Mouse (Mus musculus): ENCODE measurements around the gene Ankrd54. TPM values are rescaled to one million over a fixed set of nuclear protein-coding genes. Genes with fewer than 3 reads are reported as not detected.

Gene Ankrd54
- polyA plus RNA-seq, 1 experiment: not detected

DNA sequence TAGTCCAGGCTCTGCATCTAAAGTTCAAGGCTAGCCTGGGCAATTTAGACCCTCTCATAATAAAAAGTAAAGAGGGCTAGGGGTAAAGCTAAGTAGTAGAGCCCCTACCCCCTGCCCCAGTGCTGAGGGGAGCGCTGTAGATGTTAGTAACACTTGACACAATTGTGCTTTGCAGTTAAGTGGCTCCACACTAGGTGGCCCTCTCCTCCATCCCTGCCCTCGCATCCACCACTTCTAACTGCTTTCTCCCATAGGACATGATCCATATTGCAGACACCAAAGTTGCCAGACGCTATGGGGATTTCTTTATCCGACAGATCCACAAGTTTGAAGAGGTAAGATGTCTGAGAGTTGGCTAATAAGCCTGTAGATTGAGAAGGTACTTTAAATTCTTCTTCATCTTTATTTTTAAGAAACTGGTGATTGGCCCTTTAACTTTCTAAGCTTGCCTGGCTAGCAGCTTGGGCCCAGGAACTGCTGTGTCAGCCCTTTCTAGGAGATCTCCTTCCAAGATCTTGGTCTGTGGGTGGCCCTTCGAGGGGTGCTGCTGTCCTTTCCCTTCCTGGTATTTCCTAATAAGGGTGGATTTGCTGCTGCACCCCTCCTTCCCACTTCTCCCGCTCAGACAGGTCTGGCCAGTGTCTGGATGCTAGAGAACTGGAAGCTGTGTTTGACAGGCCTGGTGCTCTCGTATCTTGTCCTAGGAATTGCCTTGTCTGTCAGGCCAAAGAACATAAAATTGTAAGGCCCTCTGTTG lies 30.6 kb upstream of the Ankrd54 start:
- H3K27ac ChIP-seq (ENCODE audit: insufficient read depth, low read depth, low read length): no peak overlapping the region
- peaks cover 14% of the 10 kb centered on the region for H3K4me1 ChIP-seq (ENCODE audit: control insufficient read depth, insufficient read depth, low read length)
- WGBS: 60% methylated on average over 7 of the region's 7 CpGs
- TF ChIP-seq POLR2A (IDR thresholded peaks at IDR 0.05; ENCODE audit: insufficient read depth, low read depth, low read length) (no peak), CTCF (IDR thresholded peaks at IDR 0.05; ENCODE audit: insufficient read depth, low read depth, low read length) (no peak)
- no peak overlapping the region for H3K4me3 ChIP-seq (ENCODE audit: insufficient read depth, low read depth, low read length)

DNA sequence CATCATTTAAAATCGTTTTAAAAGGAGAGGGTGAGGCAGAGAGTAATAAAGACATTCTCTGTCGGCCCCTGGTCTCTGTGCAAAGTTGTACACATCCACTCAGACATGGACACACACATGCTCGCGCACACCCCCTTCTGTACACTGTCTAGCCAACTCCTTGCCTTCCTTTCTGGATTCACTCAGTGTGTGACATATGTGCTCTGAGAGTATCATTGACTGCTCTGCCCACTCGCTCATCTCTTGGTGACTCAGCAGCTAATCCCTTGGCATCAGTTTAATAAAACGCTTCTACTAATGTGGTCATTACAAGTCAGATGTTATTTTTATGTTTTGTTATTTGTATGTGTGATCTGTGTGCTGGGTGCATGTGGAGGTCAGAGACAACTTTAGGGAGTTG lies 29.6 kb upstream of the Ankrd54 start:
- 61% methylated on average over 6 of the region's 6 CpGs for WGBS
- no peak overlapping the region for H3K4me3 ChIP-seq (ENCODE audit: insufficient read depth, low read depth, low read length)
- H3K4me1 ChIP-seq (ENCODE audit: control insufficient read depth, insufficient read depth, low read length): 0 out of 2 replicates have a peak, but pooled peaks cover 7% of the 10 kb centered on the region
- no peak overlapping the region for H3K27ac ChIP-seq (ENCODE audit: insufficient read depth, low read depth, low read length)
- TF ChIP-seq CTCF (IDR thresholded peaks at IDR 0.05; ENCODE audit: insufficient read depth, low read depth, low read length) (no peak), POLR2A (IDR thresholded peaks at IDR 0.05; ENCODE audit: insufficient read depth, low read depth, low read length) (no peak)

DNA sequence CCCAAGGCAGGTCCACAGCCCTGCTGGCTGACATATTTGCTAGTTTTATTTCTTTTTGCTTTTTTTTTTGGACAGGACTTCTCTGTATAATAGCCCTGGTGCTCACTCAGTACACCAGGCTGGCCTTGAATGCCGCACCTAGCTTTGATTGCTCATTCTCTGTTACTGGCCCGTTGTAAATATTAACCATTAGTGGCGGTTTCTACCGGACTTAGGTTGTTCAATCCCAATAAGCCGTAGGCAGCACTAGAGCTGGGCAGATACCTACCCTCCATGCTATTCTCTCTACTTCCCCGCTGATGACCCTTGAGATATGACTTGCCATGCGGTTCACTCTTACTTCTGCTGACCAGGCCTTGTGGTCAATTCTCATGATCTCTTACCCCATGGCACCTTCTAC lies 16.9 kb upstream of the Ankrd54 start:
- 96% methylated on average over 7 of the region's 7 CpGs for WGBS
- Histone ChIP-seq H3K4me1 (ENCODE audit: control insufficient read depth, insufficient read depth, low read length) (peaks cover 11% of the 10 kb centered on the region), H3K27ac (ENCODE audit: insufficient read depth, low read depth, low read length) (no peak overlapping the region), H3K4me3 (ENCODE audit: insufficient read depth, low read depth, low read length) (no peak overlapping the region)
- no peak for TF ChIP-seq CTCF (IDR thresholded peaks at IDR 0.05; ENCODE audit: insufficient read depth, low read depth, low read length)
- TF ChIP-seq POLR2A (IDR thresholded peaks at IDR 0.05; ENCODE audit: insufficient read depth, low read depth, low read length): no peak

DNA sequence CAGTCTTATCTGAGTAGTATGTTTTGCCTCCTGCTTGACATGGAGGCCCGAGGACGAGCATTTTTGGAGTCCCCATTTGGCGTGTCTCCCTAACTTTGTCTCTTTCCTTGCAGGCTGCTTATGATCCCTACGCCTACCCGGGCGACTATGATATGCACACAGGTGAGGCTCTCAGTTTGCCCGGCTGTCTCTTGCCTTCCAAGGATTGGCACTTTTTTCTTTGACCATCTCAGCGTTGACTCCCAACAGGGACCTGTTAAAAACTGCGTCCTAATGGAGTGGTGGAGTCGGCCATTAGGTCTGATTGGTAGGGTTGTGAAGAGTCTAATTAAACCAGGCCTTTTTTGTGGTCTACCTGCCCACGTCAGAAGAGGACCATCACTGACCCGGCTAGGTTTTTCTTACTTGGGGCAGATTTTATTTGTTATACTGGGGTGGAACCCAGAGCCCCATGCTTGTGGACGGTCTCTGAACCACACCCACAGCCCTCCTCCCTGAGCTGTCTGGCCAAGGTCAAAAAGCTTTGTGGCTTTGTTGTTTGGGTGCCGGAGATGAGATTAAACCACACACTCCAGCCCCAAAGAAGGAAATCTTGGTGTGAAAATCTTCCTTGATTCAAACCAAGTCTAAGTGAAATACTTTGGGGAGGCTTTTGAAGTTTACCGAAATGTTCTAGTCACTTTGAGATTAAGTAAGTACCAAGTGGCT lies 13.1 kb upstream of the Ankrd54 start:
- H3K4me1 ChIP-seq (ENCODE audit: control insufficient read depth, insufficient read depth, low read length): peaks cover 14% of the 10 kb centered on the region
- TF ChIP-seq POLR2A (IDR thresholded peaks at IDR 0.05; ENCODE audit: insufficient read depth, low read depth, low read length) (no peak), CTCF (IDR thresholded peaks at IDR 0.05; ENCODE audit: insufficient read depth, low read depth, low read length) (no peak)
- H3K4me3 ChIP-seq (ENCODE audit: insufficient read depth, low read depth, low read length): peak overlapping the region; percentile 80
- no peak overlapping the region for H3K27ac ChIP-seq (ENCODE audit: insufficient read depth, low read depth, low read length)
- WGBS: 36% methylated on average over 15 of the region's 15 CpGs

DNA sequence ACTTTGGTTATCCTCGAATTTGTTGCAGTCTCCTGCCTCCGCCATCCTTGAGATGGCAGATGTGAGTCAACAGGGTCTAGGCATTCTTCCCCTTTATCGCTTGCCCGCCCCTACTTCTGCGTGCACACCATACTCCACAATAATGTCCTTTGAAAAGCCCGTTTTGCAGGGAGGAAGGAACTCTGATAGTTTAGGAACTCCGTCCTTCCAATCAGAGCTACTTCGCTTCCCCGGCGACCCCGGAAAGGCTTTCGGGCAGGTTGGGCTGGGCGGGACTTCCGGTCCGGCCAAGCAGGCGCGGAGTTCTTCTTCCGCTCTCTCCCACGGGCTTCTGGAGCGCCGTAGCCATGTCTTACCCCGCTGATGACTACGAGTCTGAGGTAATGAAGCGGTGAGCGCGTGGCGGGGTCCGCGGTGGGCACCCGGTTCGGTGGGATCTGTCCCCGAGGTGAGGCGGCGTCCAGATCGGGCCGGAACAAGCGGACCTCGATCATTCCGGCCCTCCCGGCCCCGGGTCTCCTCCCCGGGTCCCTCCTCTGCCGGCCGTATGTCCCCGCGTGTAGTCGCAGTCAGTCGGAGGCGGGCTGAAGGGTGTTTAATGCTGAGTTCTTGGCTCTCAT lies 12.3 kb upstream of the Ankrd54 start, which contains the start of gene Eif3l:
Gene Eif3l (plus strand): TSS at position 267 of the 620 bp plus-strand sequence.
- WGBS: 1% methylated on average over 49 of the region's 49 CpGs
- Histone ChIP-seq H3K27ac (ENCODE audit: insufficient read depth, low read depth, low read length) (peak within 1 kb of the TSS; percentile 50), H3K4me3 (ENCODE audit: insufficient read depth, low read depth, low read length) (peak within 1 kb of the TSS; percentile 80), H3K4me1 (ENCODE audit: control insufficient read depth, insufficient read depth, low read length) (peaks cover 14% of the 10 kb centered on the region)
- TF ChIP-seq CTCF (IDR thresholded peaks at IDR 0.05; ENCODE audit: insufficient read depth, low read depth, low read length) (no peak), POLR2A (IDR thresholded peaks at IDR 0.05; ENCODE audit: insufficient read depth, low read depth, low read length) (peak; percentile 54)

DNA sequence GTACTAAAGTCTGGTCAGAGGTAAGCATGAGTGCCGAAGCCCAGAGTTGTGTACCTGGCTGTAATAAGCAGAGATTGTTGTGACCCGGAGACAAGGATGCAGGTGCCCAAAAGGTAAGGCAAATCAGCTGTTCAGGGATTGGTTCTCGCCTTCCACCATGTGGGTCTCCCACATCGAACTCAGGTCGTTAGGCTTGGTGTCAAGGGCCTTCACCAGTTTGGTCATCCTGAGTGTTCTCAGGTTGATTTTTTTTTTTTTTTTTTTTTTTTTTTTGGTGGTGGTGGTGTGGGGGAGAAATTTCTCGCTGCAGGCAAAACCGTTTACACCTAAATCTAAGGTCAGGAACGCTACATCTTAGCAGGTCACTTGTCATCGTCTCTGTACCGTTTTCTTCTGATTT lies 11.8 kb upstream of the Ankrd54 start:
- TF ChIP-seq CTCF (IDR thresholded peaks at IDR 0.05; ENCODE audit: insufficient read depth, low read depth, low read length) (no peak), POLR2A (IDR thresholded peaks at IDR 0.05; ENCODE audit: insufficient read depth, low read depth, low read length) (no peak)
- WGBS: 31% methylated on average over 10 of the region's 10 CpGs
- Histone ChIP-seq H3K4me3 (ENCODE audit: insufficient read depth, low read depth, low read length) (peak overlapping the region; percentile 80), H3K4me1 (ENCODE audit: control insufficient read depth, insufficient read depth, low read length) (peaks cover 14% of the 10 kb centered on the region), H3K27ac (ENCODE audit: insufficient read depth, low read depth, low read length) (peak overlapping the region; percentile 50)

DNA sequence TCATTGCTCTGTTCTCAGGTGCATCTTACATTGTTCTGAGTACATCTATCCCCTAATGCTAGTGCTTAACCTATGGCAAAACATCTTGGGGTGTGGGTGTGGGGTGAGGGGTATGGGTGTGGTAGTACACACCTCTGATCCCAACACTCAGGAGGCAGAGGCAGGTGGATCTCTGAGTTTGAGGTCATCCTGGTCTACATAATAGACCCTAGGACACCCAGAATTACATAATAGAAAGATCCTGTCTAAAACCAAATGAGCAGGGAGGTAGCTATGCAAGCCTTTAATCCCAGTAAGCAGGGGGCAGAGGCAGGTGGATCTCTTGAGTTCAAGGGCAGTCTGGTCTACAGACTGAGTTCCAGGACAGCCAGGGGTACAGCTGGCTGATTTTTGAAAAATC lies 11.1 kb upstream of the Ankrd54 start:
- TF ChIP-seq CTCF (IDR thresholded peaks at IDR 0.05; ENCODE audit: insufficient read depth, low read depth, low read length): no peak
- no peak for TF ChIP-seq POLR2A (IDR thresholded peaks at IDR 0.05; ENCODE audit: insufficient read depth, low read depth, low read length)
- Histone ChIP-seq H3K4me1 (ENCODE audit: control insufficient read depth, insufficient read depth, low read length) (peaks cover 14% of the 10 kb centered on the region), H3K27ac (ENCODE audit: insufficient read depth, low read depth, low read length) (no peak overlapping the region), H3K4me3 (ENCODE audit: insufficient read depth, low read depth, low read length) (no peak overlapping the region)

DNA sequence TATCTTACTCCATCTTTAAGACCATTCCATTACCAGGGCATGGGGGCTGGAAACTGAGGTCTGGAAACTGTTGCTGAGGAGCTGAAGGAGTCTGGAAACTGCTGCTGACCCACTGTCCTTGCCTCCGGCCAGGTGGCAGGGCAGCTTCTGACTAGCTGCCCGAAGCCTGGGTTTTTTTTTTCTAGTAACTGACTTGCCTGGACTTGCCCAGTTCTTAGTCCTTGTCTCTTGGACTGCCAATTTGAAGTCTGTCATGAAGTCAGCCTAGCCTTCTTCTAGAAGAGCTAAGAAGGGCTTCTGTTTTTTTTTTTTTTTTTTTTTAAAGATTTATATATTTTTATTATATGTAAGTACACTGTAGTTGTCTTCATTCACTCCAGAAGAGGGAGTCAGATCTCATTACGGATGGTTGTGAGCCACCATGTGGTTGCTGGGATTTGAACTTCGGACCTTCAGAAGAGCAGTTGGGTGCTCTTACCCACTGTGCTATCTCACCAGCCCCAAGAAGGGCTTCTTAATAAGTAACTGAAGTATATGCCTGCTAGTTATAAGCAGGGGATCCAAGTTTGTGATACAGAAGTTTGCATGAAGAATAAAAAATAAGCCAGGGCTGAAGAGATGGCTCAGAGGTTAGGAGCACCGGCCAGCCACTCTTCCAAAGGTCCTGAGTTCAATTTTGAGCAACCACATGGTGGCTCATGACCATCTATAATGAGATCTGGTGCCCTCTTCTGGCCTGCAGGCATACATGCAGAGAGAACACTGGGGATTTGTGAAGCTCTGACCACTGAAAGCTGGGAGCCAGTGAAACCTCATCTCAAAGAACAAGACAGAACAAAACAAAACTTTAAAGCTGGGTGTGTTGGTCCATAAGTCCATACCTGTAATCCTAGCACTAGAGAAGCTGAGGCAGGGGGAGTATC lies 8.7 kb upstream of the Ankrd54 start:
- H3K4me1 ChIP-seq (ENCODE audit: control insufficient read depth, insufficient read depth, low read length): peaks cover 8% of the 10 kb centered on the region
- TF ChIP-seq POLR2A (IDR thresholded peaks at IDR 0.05; ENCODE audit: insufficient read depth, low read depth, low read length) (no peak), CTCF (IDR thresholded peaks at IDR 0.05; ENCODE audit: insufficient read depth, low read depth, low read length) (no peak)
- 64% methylated on average over 5 of the region's 5 CpGs for WGBS
- no peak overlapping the region for H3K4me3 ChIP-seq (ENCODE audit: insufficient read depth, low read depth, low read length)
- H3K27ac ChIP-seq (ENCODE audit: insufficient read depth, low read depth, low read length): no peak overlapping the region
